Mouse (Mus musculus) heart, postnatal 14 days (tissue): ENCODE measurements around the gene Olfr1116. TPM values are rescaled to one million over a fixed set of nuclear protein-coding genes. Genes with fewer than 3 reads are reported as not detected.
A peak's percentile ranks its signal among the peaks of the same experiment; 100 is the strongest.
"Not testable (repeated sequence)": the region's sequence is repeated elsewhere in the genome, so short reads cannot be mapped to it uniquely, and the experiment has no call there.

Experiments
- DNase-seq, 2 experiments: peaks; one replicate each; pipeline ENCODE4 v3.0.0; 2021 to 2022
- intact Hi-C: fragments of 180-260 bp; cut with DNase I; formaldehyde crosslinking; loops from one replicate; pipeline ENCODE4 v1.15.1; 2025
- long read RNA-seq, 2 experiments: library from polyadenylated mRNA; stranded (forward); transcript quantifications; one replicate each; pipeline ENCODE4 v2.0.0; 2021
- microRNA-seq, 2 experiments: library from miRNA; unstranded; fragments of <30 nt; microRNA quantifications; one replicate each; pipeline ENCODE4 v1.2.0; 2021 to 2022
- total RNA-seq, 2 experiments: library from RNA; stranded (reverse); gene quantifications; 2 replicates each; pipeline ENCODE4 v1.2.3; 2021

The Olfr1116 gene
- not detected for total RNA-seq
- long read RNA-seq, experiment 1 = 0 reads
- long read RNA-seq, experiment 2 = 0 reads

DNA sequence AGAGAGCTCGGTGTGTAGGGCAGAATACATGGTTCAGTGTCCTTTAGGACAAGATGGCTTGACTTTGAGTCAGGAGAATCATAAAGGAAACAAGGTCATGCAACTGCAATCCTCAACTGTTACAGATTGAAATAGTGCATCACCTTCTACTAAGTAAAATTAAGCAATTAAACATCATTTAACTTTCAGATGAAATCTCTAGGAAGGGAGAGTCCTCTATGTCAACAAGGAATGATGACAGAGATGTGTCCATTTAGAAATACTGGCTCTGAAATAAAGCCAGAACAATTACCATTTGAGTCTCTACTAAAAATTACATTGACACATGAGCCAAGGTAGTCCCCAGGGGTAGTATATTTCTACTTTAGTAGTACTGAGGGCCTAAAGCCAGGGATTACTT, at the start of gene Olfr1116:
TSS of gene Olfr1116 (plus strand) at position 301 of the 400 bp plus-strand sequence.
- DNase-seq = no peak
- intact Hi-C loops = no loop called here

GRCm38 (mm10) chr2:87247713-87248112, 19.6 kb upstream of the Olfr1116 start, which contains the start of gene Olfr1115:
Olfr1115 (plus strand) TSS chr2:87248013.
- DNase-seq = no peak

GRCm38 (mm10) chr2:87293977-87294376, 26.6 kb downstream of the Olfr1116 start:
- DNase-seq = peak; percentile 9 to 42

More at GRCm38 (mm10) chr2:87247713-87248112, 19.6 kb upstream of the Olfr1116 start, which contains the start of gene Olfr1115:
- intact Hi-C loops = no loop called here

GRCm38 (mm10) chr2:87307281-87307680, 39.9 kb downstream of the Olfr1116 start, which contains the start of gene Olfr1118:
Olfr1118 (plus strand) TSS chr2:87307581.
- DNase-seq = no peak
- intact Hi-C loops = no loop called here

More at GRCm38 (mm10) chr2:87293977-87294376, 26.6 kb downstream of the Olfr1116 start:
- intact Hi-C loops = not testable (repeated sequence)

Small RNA genes within 50 kb of the gene (microRNA-seq; reads per million reads assigned to microRNA genes)
- gene Gm27438 = 0 reads per million in 2 experiments

Other genes with a start within 250 kb of the Olfr1116 start
- not detected for gene Olfr1104, start 240.5 kb upstream of the Olfr1116 start, total RNA-seq
- gene Olfr1105, start 231.0 kb upstream of the Olfr1116 start, total RNA-seq = not detected
- not detected for gene Olfr1106, start 215.3 kb upstream of the Olfr1116 start, total RNA-seq
- not detected for gene Olfr1107, start 191.7 kb upstream of the Olfr1116 start, total RNA-seq
- not detected for gene Olfr1109, start 171.5 kb upstream of the Olfr1116 start, total RNA-seq
- not detected for gene Olfr259, start 153.0 kb upstream of the Olfr1116 start, total RNA-seq
- not detected for gene Olfr1110, start 127.2 kb upstream of the Olfr1116 start, total RNA-seq
- gene Olfr1111, start 114.9 kb upstream of the Olfr1116 start, total RNA-seq = not detected
- gene Olfr1112, start 79.7 kb upstream of the Olfr1116 start, total RNA-seq = not detected
- gene Olfr1113, start 58.6 kb upstream of the Olfr1116 start, total RNA-seq = not detected
- gene Olfr1115, start 19.5 kb upstream of the Olfr1116 start, total RNA-seq = not detected
- gene Olfr1118, start 40.0 kb downstream of the Olfr1116 start, total RNA-seq = not detected
- gene Olfr1120, start 87.3 kb downstream of the Olfr1116 start, total RNA-seq = not detected
- gene Olfr1121, start 102.4 kb downstream of the Olfr1116 start, total RNA-seq = not detected
- not detected for gene Olfr1122, start 118.3 kb downstream of the Olfr1116 start, total RNA-seq
- not detected for gene Olfr1123, start 149.1 kb downstream of the Olfr1116 start, total RNA-seq
- gene Olfr1124, start 162.7 kb downstream of the Olfr1116 start, total RNA-seq = not detected
- not detected for gene Olfr1126, start 186.4 kb downstream of the Olfr1116 start, total RNA-seq
- gene Pramel7, start 229.6 kb downstream of the Olfr1116 start, total RNA-seq = not detected
- not detected for gene Pramel6, start 239.0 kb downstream of the Olfr1116 start, total RNA-seq